Comparison of ENCODE assay signal across 9 mouse cellular contexts in the genomic region with DNA sequence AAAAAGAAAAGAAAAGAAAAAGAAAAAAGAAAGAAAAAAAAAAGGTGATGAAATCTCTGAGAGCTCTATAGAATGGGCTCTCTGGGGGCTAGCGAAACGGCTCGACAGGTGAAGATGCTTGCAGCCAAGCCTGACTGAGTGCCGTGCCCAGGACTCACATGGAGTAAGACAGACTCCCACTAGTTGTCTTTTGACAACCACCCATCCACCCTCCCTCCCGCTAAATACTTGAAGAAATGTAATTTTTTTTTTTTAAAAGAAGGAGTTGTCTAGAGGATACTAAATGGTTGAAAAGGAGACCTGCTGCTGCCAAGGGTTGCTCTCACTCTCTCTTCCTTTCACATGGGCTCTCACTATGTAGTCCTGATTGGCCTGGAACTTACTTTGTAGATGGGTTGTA. TPM values are rescaled to one million over a fixed set of nuclear protein-coding genes. Genes with fewer than 3 reads are reported as not detected.
A peak's percentile ranks its signal among the peaks of the same experiment; 100 is the strongest.
DNase-seq lines count a peak whose midpoint lies in the region; ATAC-seq and TF ChIP-seq lines count a peak whose summit lies in the region.
"Had no signal": no experiment of that assay in that cellular context is flagged by ENCODE, and none has a peak within 500 bp of the region (broad histone marks: within the 10 kb centered on the region; RNA-seq: fewer than 3 reads in every experiment).

No protein-coding gene starts in this region.

- no peak for TF ChIP-seq EP300 in lung, postnatal 0 days (IDR thresholded peaks at IDR 0.05)

- no peaks in the 10 kb centered on the region for H3K9me3 ChIP-seq in lung, postnatal 0 days (ENCODE audit: low read length)
- no peaks in the 10 kb centered on the region for H3K9me3 ChIP-seq in forebrain, embryonic 13.5 days (replicated peaks)
- no peaks in the 10 kb centered on the region for H3K9me3 ChIP-seq in limb, embryonic 15.5 days
- no peaks in the 10 kb centered on the region for H3K9me3 ChIP-seq in stomach, embryonic 16.5 days (replicated peaks; ENCODE audit: control insufficient read depth, low read length)

- peak overlapping the region; percentile 97 for H3K4me3 ChIP-seq in lung, postnatal 0 days (ENCODE audit: low read depth, low read length)
- peak overlapping the region; percentile 78 for H3K4me3 ChIP-seq in forebrain, embryonic 13.5 days
- H3K4me3 ChIP-seq in limb, embryonic 15.5 days, result peak overlapping the region; percentile 95
- peak overlapping the region; percentile 92 for H3K4me3 ChIP-seq in stomach, embryonic 16.5 days (replicated peaks; ENCODE audit: low read length)

- H3K27ac ChIP-seq in lung, postnatal 0 days (ENCODE audit: low read length), result peak overlapping the region; percentile 47; the same call in 1 of the 2 replicates
- no peak overlapping the region for H3K27ac ChIP-seq in forebrain, embryonic 13.5 days
- H3K27ac ChIP-seq in limb, embryonic 15.5 days, result no peak overlapping the region
- H3K27ac ChIP-seq in stomach, embryonic 16.5 days (ENCODE audit: low read length), result no peak overlapping the region; the same call in 1 of the 2 replicates

- no peak for TF ChIP-seq CTCF in lung, postnatal 0 days (IDR thresholded peaks at IDR 0.05)

- ATAC-seq in lung, postnatal 0 days, result no peak
- no peak for ATAC-seq in forebrain, embryonic 13.5 days
- ATAC-seq in limb, embryonic 15.5 days (ENCODE audit: insufficient number of reproducible peaks, low FRiP score, low TSS enrichment, low read depth), result no peak
- no peak for ATAC-seq in stomach, embryonic 16.5 days (ENCODE audit: insufficient read depth, low FRiP score)

- H3K36me3 ChIP-seq in lung, postnatal 0 days (ENCODE audit: insufficient read depth, low read length), result no peaks in the 10 kb centered on the region
- peaks cover 5% of the 10 kb centered on the region; the same call in 1 of the 2 replicates for H3K36me3 ChIP-seq in forebrain, embryonic 13.5 days (ENCODE audit: poor library complexity, severe bottlenecking)
- H3K36me3 ChIP-seq in limb, embryonic 15.5 days, result no peaks in the 10 kb centered on the region
- no peaks in the 10 kb centered on the region for H3K36me3 ChIP-seq in stomach, embryonic 16.5 days (ENCODE audit: control insufficient read depth, insufficient read depth, low read length)

- WGBS in lung, postnatal 0 days, result 14% methylated on average over 5 of the region's 5 CpGs
- WGBS in forebrain, embryonic 13.5 days, result 12% methylated on average over 5 of the region's 5 CpGs
- 26% methylated on average over 5 of the region's 5 CpGs for WGBS in limb, embryonic 15.5 days
- 20% methylated on average over 5 of the region's 5 CpGs for WGBS in stomach, embryonic 16.5 days

- H3K4me1 ChIP-seq in lung, postnatal 0 days (ENCODE audit: insufficient read depth, low read depth, low read length), result peaks cover 16% of the 10 kb centered on the region
- peaks cover 28% of the 10 kb centered on the region for H3K4me1 ChIP-seq in forebrain, embryonic 13.5 days
- H3K4me1 ChIP-seq in limb, embryonic 15.5 days, result peaks cover 20% of the 10 kb centered on the region
- peaks cover 21% of the 10 kb centered on the region for H3K4me1 ChIP-seq in stomach, embryonic 16.5 days (ENCODE audit: control insufficient read depth, insufficient read depth, low read length)

- intact Hi-C loops in left cerebral cortex, postnatal 14 days (cut with DNase I), result no loop called here

- no peak for DNase-seq in lung, postnatal 0 days (ENCODE audit: low spot score)
- no peak for DNase-seq in lung, postnatal 14 days
- DNase-seq in left cerebral cortex, postnatal 14 days (ENCODE audit: low spot score in 2 of 2), result no peak
- no peak for DNase-seq in adipocyte (ENCODE audit: low spot score)

- peak overlapping the region; percentile 73 for H3K4me2 ChIP-seq in lung, postnatal 0 days (replicated peaks; ENCODE audit: low read depth, low read length)
- H3K4me2 ChIP-seq in forebrain, embryonic 13.5 days, result peak overlapping the region; percentile 64
- peak overlapping the region; percentile 77 for H3K4me2 ChIP-seq in limb, embryonic 15.5 days
- H3K4me2 ChIP-seq in stomach, embryonic 16.5 days (ENCODE audit: low read depth, low read length), result peak overlapping the region; percentile 79

- H3K27me3 ChIP-seq in lung, postnatal 0 days (replicated peaks; ENCODE audit: insufficient read depth, low read length), result no peaks in the 10 kb centered on the region
- no peaks in the 10 kb centered on the region for H3K27me3 ChIP-seq in forebrain, embryonic 13.5 days
- H3K27me3 ChIP-seq in limb, embryonic 15.5 days, result no peaks in the 10 kb centered on the region
- no peaks in the 10 kb centered on the region for H3K27me3 ChIP-seq in stomach, embryonic 16.5 days (ENCODE audit: control insufficient read depth, insufficient read depth, low read length)

- H3K9ac ChIP-seq in lung, postnatal 0 days (replicated peaks; ENCODE audit: low read depth), result no peak overlapping the region
- peak overlapping the region; percentile 68 for H3K9ac ChIP-seq in forebrain, embryonic 13.5 days
- H3K9ac ChIP-seq in limb, embryonic 15.5 days, result peak overlapping the region; percentile 41; the same call in 1 of the 2 replicates
- H3K9ac ChIP-seq in stomach, embryonic 16.5 days (ENCODE audit: low read length), result peak overlapping the region; percentile 72; the same call in 1 of the 2 replicates

RNA-seq across cellular contexts. Expression of a gene that starts 0.7 kb away (rescaled TPM):
- polyA plus RNA-seq in lung, postnatal 0 days (2015; fragmentation: Nextera tagmentation; extraction: Ambion mirVana), result 25.3 and 30.4 TPM in 2 replicates
- polyA plus RNA-seq in forebrain, embryonic 13.5 days (2015; fragmentation: Nextera tagmentation; extraction: Ambion mirVana), result 22.7 and 23.1 TPM in 2 replicates
- 19.7 and 30.8 TPM in 2 replicates for polyA plus RNA-seq in limb, embryonic 15.5 days (2015; fragmentation: Nextera tagmentation; extraction: Ambion mirVana)
- 33.2 and 33.9 TPM in 2 replicates for polyA plus RNA-seq in stomach, embryonic 16.5 days (2015; fragmentation: Nextera tagmentation; extraction: Ambion mirVana)
- total RNA-seq in left cerebral cortex, postnatal 14 days (2021), result 100 to 1,000 TPM; 159 to 161 TPM

RNA-seq across cellular contexts. Expression of a gene that starts 21.0 kb away (rescaled TPM):
- polyA plus RNA-seq in lung, postnatal 0 days (2015; fragmentation: Nextera tagmentation; extraction: Ambion mirVana), result 0.04 TPM in 1 of 2 replicates, not detected in the other
- 3.4 and 4.6 TPM in 2 replicates for polyA plus RNA-seq in forebrain, embryonic 13.5 days (2015; fragmentation: Nextera tagmentation; extraction: Ambion mirVana)
- polyA plus RNA-seq in limb, embryonic 15.5 days (2015; fragmentation: Nextera tagmentation; extraction: Ambion mirVana), result not detected in 2 replicates
- polyA plus RNA-seq in stomach, embryonic 16.5 days (2015; fragmentation: Nextera tagmentation; extraction: Ambion mirVana), result 0.14 and 0.22 TPM in 2 replicates
- total RNA-seq in left cerebral cortex, postnatal 14 days (2021), result 10 to 100 TPM; 10.1 to 13.7 TPM
- total RNA-seq: gastrocnemius, adult 8-10 months had no signal

RNA-seq across cellular contexts. Expression of a gene that starts 24.0 kb away (rescaled TPM):
- not detected in 2 replicates for polyA plus RNA-seq in lung, postnatal 0 days (2015; fragmentation: Nextera tagmentation; extraction: Ambion mirVana)
- not detected in 2 replicates for polyA plus RNA-seq in forebrain, embryonic 13.5 days (2015; fragmentation: Nextera tagmentation; extraction: Ambion mirVana)
- not detected in 2 replicates for polyA plus RNA-seq in limb, embryonic 15.5 days (2015; fragmentation: Nextera tagmentation; extraction: Ambion mirVana)
- polyA plus RNA-seq in stomach, embryonic 16.5 days (2015; fragmentation: Nextera tagmentation; extraction: Ambion mirVana), result not detected in 2 replicates
- total RNA-seq in left cerebral cortex, postnatal 14 days (2021), result not detected
- total RNA-seq: adrenal gland, postnatal 25 days; gastrocnemius, adult 8-10 months had no signal

RNA-seq across cellular contexts. Expression of a gene that starts 25.1 kb away (rescaled TPM):
- polyA plus RNA-seq in lung, postnatal 0 days (2015; fragmentation: Nextera tagmentation; extraction: Ambion mirVana), result 0.51 TPM in 1 of 2 replicates, not detected in the other
- not detected in 2 replicates for polyA plus RNA-seq in forebrain, embryonic 13.5 days (2015; fragmentation: Nextera tagmentation; extraction: Ambion mirVana)
- 0.32 and 0.57 TPM in 2 replicates for polyA plus RNA-seq in limb, embryonic 15.5 days (2015; fragmentation: Nextera tagmentation; extraction: Ambion mirVana)
- 0.36 TPM in 1 of 2 replicates, not detected in the other for polyA plus RNA-seq in stomach, embryonic 16.5 days (2015; fragmentation: Nextera tagmentation; extraction: Ambion mirVana)
- not detected for total RNA-seq in left cerebral cortex, postnatal 14 days (2021)
- total RNA-seq: adrenal gland, postnatal 25 days; gastrocnemius, adult 8-10 months had no signal

RNA-seq across cellular contexts. Expression of a gene that starts 26.5 kb away (rescaled TPM):
- polyA plus RNA-seq in lung, postnatal 0 days (2015; fragmentation: Nextera tagmentation; extraction: Ambion mirVana), result 14.2 and 14.5 TPM in 2 replicates
- polyA plus RNA-seq in forebrain, embryonic 13.5 days (2015; fragmentation: Nextera tagmentation; extraction: Ambion mirVana), result 41.6 and 48.7 TPM in 2 replicates
- polyA plus RNA-seq in limb, embryonic 15.5 days (2015; fragmentation: Nextera tagmentation; extraction: Ambion mirVana), result 48.2 and 50.4 TPM in 2 replicates
- polyA plus RNA-seq in stomach, embryonic 16.5 days (2015; fragmentation: Nextera tagmentation; extraction: Ambion mirVana), result 40.6 and 41.5 TPM in 2 replicates
- 10 to 100 TPM; 63.2 to 64.1 TPM for total RNA-seq in left cerebral cortex, postnatal 14 days (2021)
